Mouse (Mus musculus): Measurements from ENCODE around the gene Alg9.

GRCm38 (mm10) chr9:50732560-50732959 lies 42.3 kb upstream of the Alg9 start:
- TF ChIP-seq CTCF (conservative IDR thresholded peaks at IDR 0.05; ENCODE audit: low read length) (no peak), POU5F1 (IDR thresholded peaks at IDR 0.05; ENCODE audit: borderline replicate concordance, low read length) (no peak), NANOG (IDR thresholded peaks at IDR 0.05; ENCODE audit: borderline replicate concordance, low read length) (no peak)

Data from E14TG2a.4 (cell line).